Mouse (Mus musculus): ENCODE measurements around the gene Heg1.

Gene Heg1

DNA sequence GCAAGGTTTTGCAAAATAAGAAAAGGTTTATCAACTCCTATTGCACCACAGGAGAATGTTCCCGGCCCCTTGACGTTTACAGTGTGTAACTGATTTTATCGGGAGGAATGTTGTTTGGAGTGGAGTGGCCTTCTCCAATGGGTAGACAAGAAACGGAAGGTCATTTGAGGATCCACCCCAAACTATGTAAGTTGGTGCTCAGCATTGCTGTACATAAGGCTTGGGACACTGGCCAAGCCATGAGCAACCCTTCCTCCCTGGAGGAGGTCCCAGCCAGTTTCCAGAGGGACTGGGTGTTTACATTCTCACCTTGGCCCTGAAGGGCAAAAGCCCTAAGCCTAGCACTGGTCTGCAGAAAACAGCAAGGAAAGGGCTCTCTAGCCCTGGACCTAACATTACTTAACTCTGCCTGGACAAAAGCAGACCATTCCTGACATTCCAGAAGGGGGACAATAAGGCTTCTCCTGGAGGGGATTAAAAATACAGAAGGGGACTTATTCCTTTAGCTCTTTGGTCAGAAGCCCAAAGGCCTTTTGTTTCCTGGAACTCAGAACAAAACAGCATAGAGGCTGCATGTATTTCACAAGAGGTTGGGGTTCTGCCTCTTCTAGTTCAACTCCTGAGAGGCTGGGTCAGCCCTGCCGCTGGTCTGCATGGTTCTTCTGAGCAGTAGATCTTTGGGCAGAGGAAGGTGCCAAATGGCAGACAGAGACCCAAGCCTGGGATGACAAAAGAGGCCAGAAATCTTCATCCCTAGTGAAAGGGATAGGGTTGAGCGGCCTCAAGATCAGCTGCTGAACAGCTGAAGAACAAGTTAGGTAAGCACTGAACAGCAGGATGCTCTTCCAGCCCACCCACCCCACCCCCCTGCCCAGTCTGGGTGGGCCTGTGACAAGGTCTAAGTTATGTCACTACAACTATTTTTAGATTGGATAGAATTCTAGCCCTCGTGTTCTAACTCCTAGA is 7.5 kb upstream of the Heg1 start:
- DNase-seq (ENCODE audit: extremely low spot score, low spot score): no peak

DNA sequence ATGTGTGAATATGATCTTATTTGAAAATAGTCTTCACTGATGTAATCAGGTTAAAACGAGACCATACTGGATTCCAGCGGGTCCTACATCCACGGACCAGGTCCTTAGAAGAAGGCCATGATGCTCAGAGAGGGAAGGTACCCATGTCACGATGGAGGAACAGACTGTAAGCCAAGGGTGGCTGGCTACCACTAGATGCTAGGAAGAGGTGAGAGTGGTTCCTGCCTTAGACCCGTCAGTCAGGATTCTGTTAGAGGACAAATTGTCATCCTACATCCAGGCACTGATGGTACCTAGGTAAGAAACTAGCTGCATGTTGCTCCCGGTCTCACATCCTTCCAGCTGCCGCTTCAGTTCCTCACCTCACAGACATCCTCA is 6.9 kb upstream of the Heg1 start:
- DNase-seq (ENCODE audit: extremely low spot score, low spot score): no peak

DNA sequence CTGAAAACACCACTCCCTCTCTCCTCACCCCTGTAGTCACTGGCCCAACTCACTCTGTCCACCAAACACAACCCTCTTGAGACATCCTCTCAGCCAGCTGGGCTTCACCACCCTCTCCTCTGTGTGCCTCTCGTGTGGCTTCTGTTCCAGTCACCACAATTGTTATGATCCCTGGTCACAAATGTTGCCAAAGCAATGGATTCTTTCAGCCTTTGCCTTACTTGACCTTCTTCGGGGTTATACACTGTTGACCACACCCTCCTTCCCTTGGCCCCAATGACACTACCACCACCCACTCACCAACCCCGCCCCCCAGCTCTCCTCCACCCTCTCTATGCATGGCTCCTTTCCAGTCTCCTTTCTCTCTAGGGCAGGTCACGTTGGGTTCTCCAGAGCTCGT is 6.3 kb upstream of the Heg1 start:
- no peak for DNase-seq (ENCODE audit: extremely low spot score, low spot score)

DNA sequence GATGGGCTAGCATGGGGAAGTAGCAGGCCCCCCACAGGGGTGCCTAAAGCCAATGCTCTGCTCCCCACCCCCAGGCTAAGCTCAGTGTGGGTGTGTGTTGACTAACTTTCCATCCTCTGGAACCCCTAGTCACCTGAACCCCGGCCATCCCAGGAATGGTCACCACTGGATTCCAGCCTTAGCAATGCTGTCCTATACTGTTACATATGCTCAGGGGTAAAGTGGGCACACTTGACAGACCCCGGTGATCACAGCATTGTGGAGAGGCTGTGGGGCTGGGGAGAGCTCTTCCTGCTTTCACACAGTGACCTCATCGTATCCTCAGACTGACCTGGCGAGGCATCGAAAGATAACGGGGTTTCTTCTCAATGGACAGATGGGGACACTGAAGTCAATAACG is 3.9 kb upstream of the Heg1 start:
- DNase-seq (ENCODE audit: extremely low spot score, low spot score): no peak

DNA sequence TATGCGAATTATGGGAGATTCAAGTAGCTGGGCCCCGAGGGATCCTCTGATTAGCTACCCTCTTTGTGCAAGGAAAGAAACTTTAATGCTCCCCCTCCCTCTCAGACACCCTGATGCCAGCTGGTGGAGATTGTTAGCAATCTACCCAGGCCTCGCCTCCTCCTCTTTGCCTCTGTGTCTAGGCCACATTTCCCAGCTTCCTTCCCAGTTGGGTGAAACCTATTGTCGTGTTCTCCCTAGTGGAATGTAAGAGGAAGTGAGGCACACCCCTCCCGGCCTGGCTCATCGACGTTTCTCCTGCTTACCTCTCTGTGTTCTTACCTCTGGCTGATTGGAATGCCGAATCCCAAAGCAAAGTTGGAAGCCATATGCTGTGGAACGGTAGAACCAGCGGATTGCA is 3.4 kb upstream of the Heg1 start:
- DNase-seq (ENCODE audit: extremely low spot score, low spot score): no peak

DNA sequence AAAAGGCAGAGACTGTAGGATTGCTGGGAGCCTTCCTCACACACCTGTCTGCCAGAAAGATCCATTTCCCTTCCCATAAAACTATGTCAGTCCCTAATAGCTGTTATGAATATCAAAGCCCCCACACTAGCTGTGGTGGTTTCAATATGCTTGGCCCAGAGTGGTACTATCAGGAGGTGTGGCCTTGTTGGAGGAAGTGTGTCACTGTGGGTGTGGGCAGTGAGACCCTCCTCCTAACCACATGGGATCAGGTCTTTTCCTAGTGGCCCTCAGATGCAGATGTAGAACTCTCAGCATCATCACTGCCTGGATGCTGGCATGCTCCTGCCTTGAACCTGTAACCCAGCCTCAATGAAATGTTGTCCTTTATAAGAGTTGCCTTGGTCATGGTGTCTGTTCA is 2.5 kb upstream of the Heg1 start:
- no peak for DNase-seq (ENCODE audit: extremely low spot score, low spot score)

DNA sequence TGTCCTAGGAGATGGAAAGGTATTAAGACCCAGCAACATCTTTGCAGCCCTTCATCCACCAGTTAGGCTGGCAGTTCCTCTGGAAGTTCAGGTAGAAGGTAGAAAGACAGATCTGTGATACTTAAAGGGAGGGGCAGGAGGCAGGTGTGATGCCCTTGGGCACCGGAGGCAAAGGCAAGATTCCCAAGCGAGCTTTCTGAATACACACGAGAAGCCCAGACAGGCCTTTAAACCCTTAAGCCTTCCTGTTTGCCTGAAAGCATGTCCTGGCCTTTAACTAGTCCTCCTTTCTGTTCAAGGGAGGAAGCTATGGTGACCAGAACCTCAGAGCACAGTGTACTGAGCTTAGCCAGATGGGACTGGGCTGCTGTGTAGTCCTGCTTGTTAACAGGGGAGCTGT is 1.5 kb upstream of the Heg1 start:
- DNase-seq (ENCODE audit: extremely low spot score, low spot score): no peak

DNA sequence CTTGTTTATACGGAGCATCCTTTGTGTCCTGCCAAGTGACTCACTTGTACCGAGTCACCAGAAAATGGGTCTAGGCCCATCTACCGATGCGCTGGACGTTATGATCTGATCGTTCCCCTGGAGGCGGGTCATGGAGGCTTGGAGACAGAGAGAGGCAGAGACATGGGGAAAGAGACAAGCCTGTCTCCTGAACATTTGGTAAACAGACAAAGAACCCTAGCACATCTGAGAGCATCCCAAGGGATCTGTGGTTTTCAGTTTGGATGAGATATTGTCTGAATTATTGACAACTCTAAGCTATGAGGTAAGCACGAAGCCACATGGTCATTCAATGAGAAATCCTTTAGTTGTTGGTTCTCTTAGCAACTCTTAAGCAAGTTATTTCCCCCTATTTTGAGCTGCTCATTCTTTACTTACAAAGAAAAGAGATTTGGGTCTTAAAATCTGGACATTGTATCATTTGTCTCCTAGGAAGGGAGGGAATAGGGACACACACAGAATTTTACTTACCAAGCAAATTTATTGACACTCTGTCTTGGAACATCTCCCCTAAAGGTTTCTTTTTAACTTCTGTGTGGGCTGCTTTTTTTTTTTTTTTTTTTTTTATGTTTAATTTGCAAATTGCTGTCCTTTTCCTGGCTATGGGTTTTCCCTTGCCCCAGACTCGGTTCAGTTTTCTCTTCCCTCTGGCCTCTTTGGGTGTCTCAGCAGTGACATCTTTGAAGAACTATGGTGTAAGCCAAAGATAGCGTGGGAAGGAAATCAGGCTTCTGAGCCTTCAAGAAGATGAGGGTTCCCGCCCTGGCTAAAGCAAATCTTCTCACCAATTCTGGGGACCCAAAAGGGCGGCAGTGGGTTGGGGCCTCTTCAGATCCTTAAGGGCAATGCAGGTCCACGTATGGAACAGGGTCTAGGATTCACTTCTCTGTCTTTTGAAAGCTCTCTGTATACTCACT is 686 bp upstream of the Heg1 start:
- no peak for DNase-seq (ENCODE audit: extremely low spot score, low spot score)

DNA sequence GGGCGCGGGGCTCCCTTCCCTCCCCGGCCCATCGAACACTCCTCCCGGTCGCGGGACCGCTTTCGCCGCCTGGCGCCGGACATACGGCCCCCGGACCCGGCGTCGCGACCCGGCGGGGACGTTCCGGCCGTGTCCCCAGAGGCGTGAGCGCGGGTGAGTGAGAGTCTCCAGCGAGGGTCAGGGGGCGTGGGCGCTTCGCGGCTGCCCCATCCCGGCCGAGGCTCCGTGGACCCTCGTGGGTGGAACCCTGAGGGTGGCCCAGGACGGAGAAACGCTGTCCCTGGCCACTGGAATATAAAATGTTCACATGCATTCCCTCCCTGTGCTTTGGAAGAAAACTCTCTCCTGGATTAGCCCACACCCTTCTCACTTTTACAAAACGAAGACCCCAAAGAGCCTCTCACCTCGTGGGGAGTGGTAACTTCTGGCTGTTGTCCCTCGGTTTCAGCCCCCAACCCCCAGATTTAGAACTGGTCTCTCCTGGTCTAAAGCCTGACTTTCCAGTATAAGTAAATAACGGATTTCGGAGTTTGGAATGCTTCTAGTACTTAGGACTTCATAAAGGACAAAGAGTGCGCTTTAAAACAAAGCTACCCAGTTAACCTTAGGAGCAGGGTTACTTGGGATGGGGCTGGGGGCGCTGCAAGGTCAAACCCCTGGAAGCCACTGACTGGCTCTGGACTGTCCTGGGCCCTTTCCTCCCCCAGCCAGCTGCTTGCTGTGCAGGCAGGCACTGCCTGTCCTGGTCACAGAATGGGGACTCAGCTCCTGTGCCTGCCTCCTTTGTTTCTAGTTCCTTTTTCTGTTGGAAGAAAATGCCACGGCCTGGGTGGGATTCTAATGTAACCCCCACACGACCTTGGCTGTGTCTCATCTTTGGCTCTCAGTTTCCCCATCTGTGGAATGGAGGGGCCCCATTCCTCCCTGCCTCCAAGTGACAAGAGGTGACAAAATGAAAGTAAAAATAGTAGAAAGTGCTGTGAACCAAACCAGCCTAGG is 832 bp downstream of the Heg1 start:
- peak; percentile 77 for DNase-seq (ENCODE audit: extremely low spot score, low spot score)

DNA sequence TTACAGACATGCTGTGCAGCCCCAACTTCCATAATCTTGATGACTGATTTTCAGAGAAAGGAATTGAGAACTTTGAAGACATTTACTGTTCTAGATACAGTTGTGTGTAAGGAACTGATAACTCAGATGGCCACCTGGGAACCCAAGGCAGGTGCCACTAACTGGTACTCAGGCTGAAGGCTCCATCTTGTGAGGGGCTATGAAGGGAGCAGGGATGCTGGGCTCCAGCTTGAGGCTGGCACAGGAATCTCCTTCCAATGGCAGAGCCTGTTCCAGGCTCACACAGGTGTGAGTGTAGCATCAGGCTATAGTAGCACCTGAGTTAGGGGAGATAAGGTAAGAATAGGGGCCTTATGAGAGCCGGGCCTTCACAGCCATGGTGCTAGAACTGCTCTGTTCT is 1.9 kb downstream of the Heg1 start:
- no peak for DNase-seq (ENCODE audit: extremely low spot score, low spot score)

DNA sequence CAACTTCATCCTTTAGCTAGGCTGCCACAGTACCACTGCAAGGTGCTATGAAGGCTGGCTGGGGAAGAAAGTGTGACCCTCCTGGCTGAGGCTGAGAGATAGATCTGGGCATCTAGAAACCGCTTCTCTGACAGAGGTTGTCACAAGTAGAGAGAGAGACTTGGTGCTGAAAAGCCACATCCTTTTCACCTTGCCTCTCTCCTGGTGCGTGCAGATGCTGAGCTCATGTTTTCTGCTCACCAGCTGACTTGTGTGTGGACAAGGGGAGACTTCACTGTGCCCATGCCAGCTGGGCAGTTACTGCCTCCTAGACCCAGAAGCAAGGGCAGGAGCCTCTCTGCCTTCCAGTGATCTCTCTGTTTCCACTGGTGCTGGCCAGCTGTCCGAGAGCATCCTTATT is 3.6 kb downstream of the Heg1 start:
- DNase-seq (ENCODE audit: extremely low spot score, low spot score): no peak

DNA sequence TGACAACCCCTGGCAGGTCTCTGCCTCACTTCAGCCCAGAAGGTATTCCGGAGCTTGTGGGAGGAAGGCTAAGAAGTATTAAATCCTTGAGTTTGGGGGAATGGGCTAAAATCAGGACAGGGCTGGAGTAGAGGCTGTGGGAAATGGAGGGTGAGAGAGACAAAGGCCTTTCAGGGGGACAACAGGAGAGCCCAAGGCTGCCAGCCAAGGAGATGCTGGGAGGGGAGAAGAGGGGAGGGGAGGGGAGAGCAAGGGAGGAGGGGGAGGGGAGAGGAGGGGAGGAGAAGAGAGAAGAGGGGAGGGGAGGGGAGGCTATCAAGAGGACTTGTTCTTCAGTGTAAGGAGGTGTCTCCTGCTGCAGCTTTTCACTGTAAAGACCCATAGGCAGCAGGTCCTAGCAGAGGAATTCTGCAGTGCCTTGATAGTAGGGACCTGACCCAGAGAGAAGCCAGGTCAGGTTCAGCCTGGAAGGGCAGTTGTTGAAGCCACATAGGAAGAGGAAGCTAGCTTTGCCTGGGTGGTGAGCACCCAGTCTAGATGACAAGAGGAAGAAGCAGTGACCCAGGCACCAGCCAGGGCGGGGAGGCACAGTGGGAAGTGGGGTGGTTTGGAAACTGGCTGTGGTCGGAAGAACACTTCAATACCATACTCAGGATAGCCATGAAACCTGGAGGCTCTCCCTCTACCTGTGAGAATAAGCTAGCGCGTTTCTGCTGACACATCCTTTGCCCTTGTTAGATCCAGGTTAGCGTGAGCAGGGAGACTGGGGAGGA is 7.0 kb downstream of the Heg1 start:
- DNase-seq (ENCODE audit: extremely low spot score, low spot score): no peak

DNA sequence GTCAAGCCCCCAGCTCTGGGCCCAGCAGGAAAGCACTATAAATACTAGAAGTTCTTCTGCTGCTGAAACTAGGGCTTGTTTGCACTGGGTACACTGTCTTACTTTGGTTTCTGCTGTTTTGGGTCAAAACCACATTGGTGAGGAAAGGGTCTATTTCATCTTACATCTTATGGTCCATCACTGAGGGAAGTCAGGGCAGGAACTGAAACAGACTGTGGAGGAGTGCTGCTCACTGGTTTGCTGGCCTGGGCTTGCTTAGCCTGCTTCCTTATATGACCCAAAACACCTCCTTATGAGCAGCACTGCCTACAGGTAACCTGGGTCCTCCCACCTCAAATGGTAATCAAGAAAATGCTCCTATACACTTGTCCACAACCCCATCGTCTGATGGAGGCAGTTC is 9.4 kb downstream of the Heg1 start:
- DNase-seq (ENCODE audit: extremely low spot score, low spot score): no peak

DNA sequence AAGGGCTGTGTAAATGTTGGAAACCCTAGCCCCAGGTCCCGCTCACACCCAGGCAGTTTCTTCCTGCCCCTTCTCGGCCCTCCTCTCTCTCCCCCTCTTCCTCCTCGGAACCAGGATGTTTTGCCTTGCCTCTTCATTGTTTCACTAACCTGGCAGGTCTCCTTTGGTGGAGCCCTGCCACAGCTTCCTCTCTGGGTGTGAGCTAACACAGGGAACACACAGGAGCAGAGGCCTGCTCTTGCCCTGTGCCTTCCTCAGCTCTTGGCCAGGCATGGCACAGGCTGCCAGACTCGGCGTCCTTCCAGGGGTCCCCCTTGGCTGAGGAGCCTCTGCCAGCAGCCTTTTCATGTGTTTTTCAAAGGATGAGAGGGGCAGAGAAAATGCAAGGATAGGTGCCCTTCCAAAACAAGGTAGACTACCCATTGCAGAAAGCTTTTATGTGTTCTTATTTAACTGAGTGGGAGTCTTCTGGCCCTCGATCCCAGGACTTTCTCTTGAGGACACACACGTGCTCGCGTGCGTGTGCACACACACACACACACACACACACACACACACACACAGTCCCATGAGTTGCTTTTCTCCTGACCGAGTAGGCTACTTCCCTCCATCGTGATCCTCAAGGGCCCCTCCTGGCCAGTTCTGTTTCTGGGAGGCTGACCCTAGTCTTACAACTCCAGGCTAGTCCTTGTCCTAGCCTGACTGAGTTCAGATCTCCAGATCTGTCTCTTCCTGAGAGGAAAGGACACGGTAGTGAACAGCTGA is 12.8 kb downstream of the Heg1 start:
- no peak for DNase-seq (ENCODE audit: extremely low spot score, low spot score)

DNA sequence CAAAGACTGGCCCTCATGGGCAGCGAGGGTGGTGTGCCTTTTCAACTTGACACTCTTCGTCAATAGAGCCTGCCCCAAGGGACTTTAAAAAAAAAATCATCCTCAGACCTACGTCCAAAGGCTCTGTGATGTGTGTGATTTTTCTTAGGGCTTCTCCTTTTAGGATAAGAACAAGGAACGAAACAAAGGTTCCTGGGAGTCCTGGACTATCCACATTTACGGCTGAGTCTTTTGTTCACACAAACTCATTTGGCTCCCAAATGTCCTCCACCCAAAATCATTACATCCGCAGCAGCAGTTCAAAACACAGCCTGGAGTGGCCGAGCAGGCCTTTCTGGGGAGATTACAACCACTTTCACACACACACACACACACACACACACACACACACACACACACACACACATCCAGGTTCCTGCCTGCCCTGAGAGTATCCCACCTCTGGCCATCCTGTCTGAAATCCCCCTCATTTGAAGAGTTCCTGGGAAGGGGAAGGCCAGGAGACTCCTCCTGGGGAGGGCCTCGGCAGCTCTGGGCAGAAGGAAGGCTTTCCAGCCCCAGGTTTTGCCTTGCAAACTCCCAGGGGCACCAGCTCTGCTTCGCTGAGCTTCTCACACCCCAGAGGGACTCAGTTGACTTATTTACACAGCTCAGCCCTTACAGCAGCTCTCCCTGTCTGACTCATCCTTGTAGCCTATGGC is 13.6 kb downstream of the Heg1 start:
- no peak for DNase-seq (ENCODE audit: extremely low spot score, low spot score)

DNA sequence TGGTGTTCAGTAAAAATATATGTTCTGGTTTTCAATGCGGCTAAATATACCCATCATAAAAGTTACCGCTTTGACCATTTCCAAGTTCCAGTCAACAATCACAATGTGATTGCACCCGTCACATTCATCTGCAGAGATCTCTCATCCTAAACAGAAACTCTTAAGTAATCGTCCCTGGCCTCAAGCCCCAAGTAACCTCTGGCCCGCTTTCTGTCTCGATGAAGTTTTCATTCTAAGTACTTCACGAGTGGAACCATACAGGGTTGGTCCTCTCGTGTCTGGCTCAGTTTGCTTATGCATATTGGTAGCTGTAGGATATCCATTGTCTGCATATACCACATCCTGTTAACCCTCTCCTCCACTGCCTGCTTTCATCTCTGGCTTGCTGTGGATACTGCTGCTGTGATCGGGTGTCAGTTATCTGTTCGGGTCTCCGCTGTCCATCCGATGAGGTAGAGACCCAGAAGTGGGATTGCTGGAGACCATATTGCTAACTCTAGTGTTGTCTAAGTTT is 14.2 kb downstream of the Heg1 start:
- no peak for DNase-seq (ENCODE audit: extremely low spot score, low spot score)

DNA sequence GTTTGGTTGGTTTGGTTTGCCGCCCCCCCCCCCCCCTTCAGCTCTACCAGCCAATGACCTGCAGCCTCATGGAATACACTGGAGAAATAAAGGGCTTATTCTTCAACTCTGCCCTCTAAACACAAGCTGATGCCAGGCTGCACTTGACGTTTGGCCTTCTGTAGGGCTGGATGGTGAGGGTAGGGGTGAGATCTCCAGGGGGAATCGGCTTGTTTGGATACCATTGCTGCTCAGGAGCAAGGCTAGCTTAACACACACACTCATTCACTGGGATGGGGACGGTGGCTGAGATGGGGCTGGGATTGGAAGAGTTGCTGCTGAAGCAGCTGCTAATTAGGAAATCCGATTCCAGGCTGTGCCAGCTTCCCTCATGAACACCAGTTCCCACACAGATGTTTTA is 16.4 kb downstream of the Heg1 start:
- DNase-seq (ENCODE audit: extremely low spot score, low spot score): no peak

DNA sequence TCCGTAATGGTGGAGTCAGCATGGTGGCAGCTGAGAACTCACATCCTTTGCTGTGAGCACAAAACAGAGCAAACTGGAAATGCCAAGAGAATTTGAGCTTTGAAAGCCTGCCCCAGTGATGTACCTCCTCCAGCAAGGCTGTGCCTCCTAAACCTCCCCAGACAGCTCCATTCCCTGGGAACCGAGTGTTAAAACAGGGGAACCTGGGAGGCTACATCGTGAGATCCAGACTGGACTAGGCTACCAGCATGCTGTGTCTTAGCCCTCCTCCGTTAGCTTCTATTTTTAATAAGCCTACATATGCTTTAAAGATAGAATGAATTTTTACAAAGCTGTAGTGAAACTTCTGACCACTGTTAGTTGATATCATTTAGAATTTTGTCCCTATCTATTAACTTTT is 17.7 kb downstream of the Heg1 start:
- DNase-seq (ENCODE audit: extremely low spot score, low spot score): no peak

DNA sequence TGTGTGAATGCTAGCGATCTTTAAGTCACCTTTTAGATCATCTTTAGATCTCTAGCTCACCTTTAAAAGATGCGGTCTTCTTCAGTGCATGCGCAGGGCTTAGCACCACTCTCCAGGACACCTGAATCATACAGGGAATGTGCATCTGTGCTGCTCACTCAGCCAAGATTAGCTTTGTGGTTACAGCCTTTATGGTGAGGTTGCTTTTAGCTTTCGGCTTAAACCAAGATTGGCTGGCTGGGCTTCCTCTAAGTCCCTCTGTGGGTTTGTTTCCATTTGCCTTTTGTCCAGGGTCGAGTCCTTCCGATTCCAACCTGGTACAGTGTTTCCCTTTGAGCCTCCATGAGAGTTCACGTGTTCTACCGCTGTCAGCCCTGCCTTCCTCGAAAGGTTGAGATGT is 20.1 kb downstream of the Heg1 start:
- no peak for DNase-seq (ENCODE audit: extremely low spot score, low spot score)

All from neural tube, embryonic 10.5 days (tissue).